Mouse (Mus musculus): ENCODE measurements around the gene Tspan18. TPM values are rescaled to one million over a fixed set of nuclear protein-coding genes. Genes with fewer than 3 reads are reported as not detected.

Tspan18 gene
- total RNA-seq, 1 experiment, result 1.4 TPM

DNA sequence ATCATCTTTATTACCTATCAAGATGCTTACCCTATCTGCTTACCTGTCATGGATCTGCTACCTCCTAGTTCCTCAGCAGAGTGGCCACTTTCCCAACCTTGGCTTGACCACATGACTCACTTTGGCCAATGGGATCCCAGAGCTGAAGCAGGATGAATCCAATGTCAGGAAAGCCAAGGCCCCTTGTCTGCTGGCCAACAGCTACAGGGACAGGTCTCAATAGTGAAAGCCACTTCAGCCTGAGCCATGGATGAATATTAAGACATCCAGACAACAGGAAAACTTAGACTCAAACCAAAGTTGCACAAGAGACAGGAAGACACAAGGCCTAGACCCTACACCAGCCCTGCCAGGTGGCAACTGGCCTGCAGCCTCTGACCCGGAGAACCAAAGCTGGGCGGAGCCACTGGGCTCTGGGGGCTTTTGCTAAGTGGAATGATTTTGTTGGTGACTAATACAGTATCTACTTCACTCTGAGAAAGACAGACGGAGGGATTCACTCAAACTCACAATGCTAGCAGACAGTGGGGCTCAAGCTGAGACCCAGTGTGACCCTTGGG is 65.5 kb downstream of the Tspan18 start:
- Histone ChIP-seq H3K27ac (ENCODE audit: insufficient read depth, low read depth, low read length, poor library complexity, severe bottlenecking) (no peak overlapping the region), H3K9ac (ENCODE audit: insufficient read depth, low read depth, low read length, poor library complexity, severe bottlenecking) (no peak overlapping the region), H3K9me3 (ENCODE audit: control insufficient read depth, insufficient read depth, low read depth, low read length) (no peaks in the 10 kb centered on the region), H3K36me3 (ENCODE audit: control insufficient read depth, insufficient read depth, low read length, poor library complexity, severe bottlenecking) (no peaks in the 10 kb centered on the region), H3K4me1 (ENCODE audit: control insufficient read depth in 2 of 2, insufficient read depth in 2 of 2, low read length in 2 of 2, poor library complexity in 1 of 2) (no peaks in the 10 kb centered on the region), H3K4me3 (ENCODE audit: insufficient read depth in 1 of 2, low read depth in 1 of 2, low read length in 2 of 2, poor library complexity in 1 of 2, severe bottlenecking in 1 of 2) (no peak overlapping the region)
- no peak for DNase-seq (ENCODE audit: low read depth, low spot score)
- in situ Hi-C loops (cut with MboI; ENCODE audit: low sequenced_read_pairs in 2 of 2, unreplicated experiment in 2 of 2), result no loop called here
- no peak for TF ChIP-seq MAFK (IDR thresholded peaks at IDR 0.05; ENCODE audit: insufficient read depth, low read depth, low read length)
- TF ChIP-seq CHD2 (IDR thresholded peaks at IDR 0.05; ENCODE audit: low read depth, low read length), result no peak
- no peak for TF ChIP-seq ZNF384 (IDR thresholded peaks at IDR 0.05; ENCODE audit: low read depth, low read length)
- TF ChIP-seq ZC3H11A (IDR thresholded peaks at IDR 0.05; ENCODE audit: borderline replicate concordance, low read depth, low read length), result no peak
- TF ChIP-seq HCFC1 (IDR thresholded peaks at IDR 0.05; ENCODE audit: borderline replicate concordance, insufficient read depth, low read length), result no peak

DNA sequence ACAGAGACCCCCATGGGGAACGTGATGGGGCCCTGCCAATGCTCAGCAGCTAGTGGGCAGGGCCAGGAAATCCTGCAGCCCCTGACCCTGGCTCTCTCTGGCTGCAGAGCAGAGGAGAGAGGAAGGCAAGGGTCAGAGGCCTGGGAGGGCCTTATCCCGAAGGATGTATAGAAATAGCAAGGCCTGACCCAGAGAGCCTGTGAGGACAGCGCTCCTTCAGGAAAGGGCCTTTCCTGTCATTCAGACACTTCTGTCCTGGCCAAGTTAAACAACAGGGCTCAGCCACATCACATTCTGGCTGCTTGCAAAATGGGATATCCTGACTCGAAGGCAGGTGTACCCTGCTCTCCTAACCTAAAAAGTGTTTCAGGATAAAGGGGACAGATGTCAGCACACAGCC is 66.5 kb downstream of the Tspan18 start:
- Histone ChIP-seq H3K4me3 (ENCODE audit: insufficient read depth in 1 of 2, low read depth in 1 of 2, low read length in 2 of 2, poor library complexity in 1 of 2, severe bottlenecking in 1 of 2) (no peak overlapping the region), H3K27ac (ENCODE audit: insufficient read depth, low read depth, low read length, poor library complexity, severe bottlenecking) (no peak overlapping the region), H3K9me3 (ENCODE audit: control insufficient read depth, insufficient read depth, low read depth, low read length) (no peaks in the 10 kb centered on the region), H3K9ac (ENCODE audit: insufficient read depth, low read depth, low read length, poor library complexity, severe bottlenecking) (no peak overlapping the region), H3K4me1 (ENCODE audit: control insufficient read depth in 2 of 2, insufficient read depth in 2 of 2, low read length in 2 of 2, poor library complexity in 1 of 2) (0 out of 4 replicates have a peak, but pooled peaks cover 0 to 1% of the 10 kb centered on the region in 2 experiments), H3K36me3 (ENCODE audit: control insufficient read depth, insufficient read depth, low read length, poor library complexity, severe bottlenecking) (no peaks in the 10 kb centered on the region)
- in situ Hi-C loops (cut with MboI; ENCODE audit: low sequenced_read_pairs in 2 of 2, unreplicated experiment in 2 of 2), result no loop called here
- no peak for DNase-seq (ENCODE audit: low read depth, low spot score)
- no peak for TF ChIP-seq MAFK (IDR thresholded peaks at IDR 0.05; ENCODE audit: insufficient read depth, low read depth, low read length)
- TF ChIP-seq ZNF384 (IDR thresholded peaks at IDR 0.05; ENCODE audit: low read depth, low read length), result no peak

DNA sequence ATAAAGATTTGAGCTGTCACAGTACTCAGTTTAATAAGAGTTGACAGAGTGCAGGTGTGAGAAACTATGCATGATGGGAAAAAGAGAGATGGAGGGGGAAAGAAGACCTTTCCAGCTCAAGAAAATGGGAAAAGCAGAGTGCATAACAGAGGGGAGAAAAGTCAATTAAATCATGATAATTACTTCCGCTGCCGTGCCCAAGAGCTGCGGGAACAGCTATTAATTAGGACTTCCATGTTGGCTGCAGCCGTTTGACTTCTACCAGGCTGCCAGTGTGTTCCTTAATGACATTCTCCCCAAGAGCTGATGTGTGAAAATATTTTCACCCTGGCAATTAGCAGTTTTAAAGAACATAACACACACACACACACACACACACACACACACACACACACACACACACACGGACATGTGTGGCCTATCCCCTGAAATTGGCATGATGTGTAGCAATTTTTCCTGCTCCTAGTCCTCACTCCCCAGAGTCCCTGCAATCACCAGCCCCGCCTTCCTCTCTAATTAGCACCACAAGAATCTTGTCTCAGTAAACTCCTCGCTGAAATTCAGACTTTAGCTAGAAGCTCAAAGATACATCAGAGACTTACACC is 67.6 kb downstream of the Tspan18 start:
- Histone ChIP-seq H3K27ac (ENCODE audit: insufficient read depth, low read depth, low read length, poor library complexity, severe bottlenecking) (no peak overlapping the region), H3K9me3 (ENCODE audit: control insufficient read depth, insufficient read depth, low read depth, low read length) (no peaks in the 10 kb centered on the region), H3K4me3 (ENCODE audit: insufficient read depth in 1 of 2, low read depth in 1 of 2, low read length in 2 of 2, poor library complexity in 1 of 2, severe bottlenecking in 1 of 2) (no peak overlapping the region), H3K36me3 (ENCODE audit: control insufficient read depth, insufficient read depth, low read length, poor library complexity, severe bottlenecking) (no peaks in the 10 kb centered on the region), H3K9ac (ENCODE audit: insufficient read depth, low read depth, low read length, poor library complexity, severe bottlenecking) (no peak overlapping the region), H3K4me1 (ENCODE audit: control insufficient read depth in 2 of 2, insufficient read depth in 2 of 2, low read length in 2 of 2, poor library complexity in 1 of 2) (peaks cover 0 to 2% of the 10 kb centered on the region in 2 experiments; a peak in 1 of 4 replicates)
- TF ChIP-seq CHD2 (IDR thresholded peaks at IDR 0.05; ENCODE audit: low read depth, low read length), result no peak
- no peak for TF ChIP-seq ZC3H11A (IDR thresholded peaks at IDR 0.05; ENCODE audit: borderline replicate concordance, low read depth, low read length)
- no peak for TF ChIP-seq MAFK (IDR thresholded peaks at IDR 0.05; ENCODE audit: insufficient read depth, low read depth, low read length)
- no peak for TF ChIP-seq ZNF384 (IDR thresholded peaks at IDR 0.05; ENCODE audit: low read depth, low read length)
- TF ChIP-seq HCFC1 (IDR thresholded peaks at IDR 0.05; ENCODE audit: borderline replicate concordance, insufficient read depth, low read length), result no peak
- in situ Hi-C loops (cut with MboI; ENCODE audit: low sequenced_read_pairs in 2 of 2, unreplicated experiment in 2 of 2), result no loop called here
- DNase-seq (ENCODE audit: low read depth, low spot score), result no peak

DNA sequence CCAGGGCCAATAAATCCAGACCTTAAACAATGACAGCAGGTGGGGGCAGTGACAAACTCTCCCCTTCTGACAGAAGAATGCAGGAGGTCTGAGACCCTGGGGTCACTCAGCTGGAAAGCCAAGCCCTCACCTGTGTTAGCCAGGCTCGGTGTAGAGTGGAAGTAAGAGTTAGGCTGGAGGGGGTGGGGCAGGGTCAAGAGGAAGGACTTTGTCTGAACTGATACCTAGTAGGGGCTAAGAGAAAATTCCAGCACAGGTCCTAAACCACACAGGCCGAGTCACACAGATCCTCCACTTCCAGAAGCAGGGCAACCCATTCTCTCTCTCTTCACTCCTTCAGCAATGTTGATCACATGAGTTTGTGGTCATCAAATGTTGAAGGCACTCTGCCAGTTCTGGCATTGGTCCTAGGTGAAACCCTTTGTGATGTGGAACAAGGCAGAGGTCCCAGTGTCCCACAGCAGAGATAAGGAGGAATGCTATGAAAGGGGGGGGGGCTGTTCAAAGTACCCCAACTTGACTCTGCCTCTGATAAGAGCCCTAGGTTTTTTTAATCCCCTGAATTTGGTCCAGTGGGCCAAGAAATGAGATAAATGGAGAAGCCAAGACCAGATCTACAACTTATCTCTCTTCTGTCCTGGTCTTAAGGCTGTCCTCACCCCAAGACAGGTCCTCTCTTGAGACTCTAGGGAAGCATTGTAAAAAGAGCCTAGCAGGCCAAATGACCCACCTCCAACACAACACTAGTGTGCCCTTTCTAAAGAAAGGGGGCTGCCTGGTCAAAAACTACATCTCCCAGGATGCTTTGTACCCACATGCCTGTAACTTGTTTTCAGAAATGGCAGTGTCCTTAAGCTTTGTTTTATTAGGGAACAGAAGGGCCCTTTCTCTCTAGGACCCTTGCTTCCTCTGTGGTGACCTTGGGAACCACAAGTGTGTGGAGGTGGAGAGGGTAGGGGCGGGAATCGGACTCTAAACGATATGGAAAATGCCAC is 71.7 kb downstream of the Tspan18 start:
- H3K4me1 ChIP-seq (ENCODE audit: control insufficient read depth in 2 of 2, insufficient read depth in 2 of 2, low read length in 2 of 2, poor library complexity in 1 of 2), result peaks cover 0 to 2% of the 10 kb centered on the region in 2 experiments; a peak in 1 of 4 replicates
- TF ChIP-seq HCFC1 (IDR thresholded peaks at IDR 0.05; ENCODE audit: borderline replicate concordance, insufficient read depth, low read length) (peak; percentile 77), CHD2 (IDR thresholded peaks at IDR 0.05; ENCODE audit: low read depth, low read length) (no peak)
- no peak overlapping the region for H3K4me3 ChIP-seq (ENCODE audit: insufficient read depth in 1 of 2, low read depth in 1 of 2, low read length in 2 of 2, poor library complexity in 1 of 2, severe bottlenecking in 1 of 2)
- no peak overlapping the region for H3K27ac ChIP-seq (ENCODE audit: insufficient read depth, low read depth, low read length, poor library complexity, severe bottlenecking)
- no peak overlapping the region for H3K9ac ChIP-seq (ENCODE audit: insufficient read depth, low read depth, low read length, poor library complexity, severe bottlenecking)
- H3K9me3 ChIP-seq (ENCODE audit: control insufficient read depth, insufficient read depth, low read depth, low read length), result no peaks in the 10 kb centered on the region
- DNase-seq (ENCODE audit: low read depth, low spot score), result no peak
- in situ Hi-C loops (cut with MboI; ENCODE audit: low sequenced_read_pairs in 2 of 2, unreplicated experiment in 2 of 2), result no loop called here
- H3K36me3 ChIP-seq (ENCODE audit: control insufficient read depth, insufficient read depth, low read length, poor library complexity, severe bottlenecking), result no peaks in the 10 kb centered on the region
